Mouse (Mus musculus) thymus, postnatal 25 days (tissue): ENCODE data around the gene Morn1.

Source experiments
- DNase-seq: peaks from one replicate; pipeline ENCODE4 v3.0.0; 2022

Gene Morn1

GRCm38 (mm10) chr4:155164550-155164949 is 78.2 kb downstream of the Morn1 start:
- DNase-seq, result no peak

GRCm38 (mm10) chr4:155165861-155166260 is 79.5 kb downstream of the Morn1 start:
- no peak for DNase-seq

- DNase-seq, result peak; percentile 56
Observed at GRCm38 (mm10) chr4:155168835-155169252, 82.5 kb downstream of the Morn1 start.

- DNase-seq, result no peak
Observed at GRCm38 (mm10) chr4:155170614-155171212, 84.3 kb downstream of the Morn1 start.

GRCm38 (mm10) chr4:155171961-155172533 is 85.7 kb downstream of the Morn1 start:
- peak; percentile 37 for DNase-seq

GRCm38 (mm10) chr4:155172909-155173821 is 86.8 kb downstream of the Morn1 start:
- DNase-seq, result no peak

- no peak for DNase-seq
Observed at GRCm38 (mm10) chr4:155173822-155174785, 87.7 kb downstream of the Morn1 start.

GRCm38 (mm10) chr4:155176210-155176609 is 89.8 kb downstream of the Morn1 start:
- no peak for DNase-seq

GRCm38 (mm10) chr4:155178274-155178673 is 91.9 kb downstream of the Morn1 start:
- DNase-seq, result peak; percentile 73

- peak; percentile 31 for DNase-seq
Observed at GRCm38 (mm10) chr4:155178981-155179512, 92.7 kb downstream of the Morn1 start.

GRCm38 (mm10) chr4:155183201-155183600 is 96.8 kb downstream of the Morn1 start:
- no peak for DNase-seq

- no peak for DNase-seq
Observed at GRCm38 (mm10) chr4:155184248-155185070, 98.1 kb downstream of the Morn1 start.

GRCm38 (mm10) chr4:155185845-155186244 is 99.5 kb downstream of the Morn1 start:
- no peak for DNase-seq

GRCm38 (mm10) chr4:155187192-155187674 is 100.9 kb downstream of the Morn1 start:
- no peak for DNase-seq

- DNase-seq, result no peak
Observed at GRCm38 (mm10) chr4:155188341-155188740, 102.0 kb downstream of the Morn1 start.

GRCm38 (mm10) chr4:155188803-155189202 is 102.4 kb downstream of the Morn1 start:
- DNase-seq, result no peak

- no peak for DNase-seq
Observed at GRCm38 (mm10) chr4:155189711-155190139, 103.3 kb downstream of the Morn1 start.

- DNase-seq, result no peak
Observed at GRCm38 (mm10) chr4:155190275-155190674, 103.9 kb downstream of the Morn1 start.
